Mouse (Mus musculus) lung, postnatal 4 days (tissue): Measurements from ENCODE around the gene Carnmt1.

Experiments used
- DNase-seq, 2 experiments: peaks; one replicate each; pipeline ENCODE4 v3.0.0; 2021

The Carnmt1 gene

DNA sequence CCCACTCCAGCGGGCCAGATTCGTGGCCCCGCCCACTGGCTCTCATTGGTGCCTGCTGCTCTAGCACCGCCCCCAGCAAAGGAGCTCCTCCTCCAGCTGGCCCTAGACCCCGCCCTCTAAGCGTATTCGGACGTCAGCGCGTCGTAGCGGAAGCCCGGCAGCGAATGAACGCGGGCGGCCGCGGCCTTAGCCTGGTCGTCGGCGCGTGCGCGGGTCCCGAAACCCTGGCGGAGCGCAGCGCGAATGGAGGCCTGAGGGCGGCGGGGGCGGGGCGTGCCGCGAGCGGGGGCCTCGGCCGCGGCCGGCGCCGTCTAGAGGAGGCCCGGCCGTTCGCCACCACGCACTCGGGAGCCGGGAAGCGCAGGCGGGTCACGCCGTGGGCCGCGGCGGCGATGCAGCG is at the start of gene Carnmt1:
Gene Carnmt1, plus strand, starts transcription at position 157 of the 400 bp plus-strand sequence.
- peak; percentile 99 for DNase-seq

DNA sequence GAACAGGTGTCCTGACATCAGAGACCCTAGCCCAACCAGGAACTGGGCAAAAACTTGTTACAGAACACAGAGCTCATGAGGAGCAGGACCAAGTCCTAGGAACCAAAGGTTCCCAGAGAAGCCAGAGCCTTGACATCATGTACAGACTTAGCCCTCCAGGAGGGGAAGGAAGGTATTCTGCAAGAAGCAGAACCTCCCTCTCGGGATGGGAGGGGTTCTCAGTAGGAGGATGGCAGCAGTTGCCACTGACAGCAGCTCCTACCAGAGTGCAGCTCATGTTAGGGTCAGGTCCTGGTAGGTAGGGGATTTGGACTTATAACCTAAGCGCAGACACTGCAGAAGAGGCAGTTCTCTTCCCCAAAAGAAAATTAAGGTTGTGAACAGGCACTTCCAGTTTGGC is 46.7 kb upstream of the Carnmt1 start:
- no peak for DNase-seq

DNA sequence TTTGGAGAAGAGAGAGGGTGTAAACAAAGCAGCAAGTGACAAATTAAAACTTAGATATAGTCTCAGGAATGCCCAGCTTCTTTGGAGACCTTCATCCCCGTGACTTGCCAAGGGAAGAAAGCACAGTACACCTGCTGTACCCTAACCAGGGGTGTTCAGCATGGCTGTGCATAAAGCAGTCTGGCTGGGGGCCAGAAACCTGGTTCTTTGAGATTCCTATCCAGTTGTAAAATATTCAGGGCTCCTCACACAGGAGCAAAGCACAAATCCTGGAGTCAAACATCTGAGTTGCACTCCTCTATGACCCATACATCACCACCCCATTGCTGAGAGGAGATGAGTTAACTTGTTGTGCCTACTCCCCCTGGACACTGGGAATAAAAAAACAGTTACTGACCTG is 41.0 kb upstream of the Carnmt1 start:
- peak in 1 of 2 experiments; percentile 22 for DNase-seq

DNA sequence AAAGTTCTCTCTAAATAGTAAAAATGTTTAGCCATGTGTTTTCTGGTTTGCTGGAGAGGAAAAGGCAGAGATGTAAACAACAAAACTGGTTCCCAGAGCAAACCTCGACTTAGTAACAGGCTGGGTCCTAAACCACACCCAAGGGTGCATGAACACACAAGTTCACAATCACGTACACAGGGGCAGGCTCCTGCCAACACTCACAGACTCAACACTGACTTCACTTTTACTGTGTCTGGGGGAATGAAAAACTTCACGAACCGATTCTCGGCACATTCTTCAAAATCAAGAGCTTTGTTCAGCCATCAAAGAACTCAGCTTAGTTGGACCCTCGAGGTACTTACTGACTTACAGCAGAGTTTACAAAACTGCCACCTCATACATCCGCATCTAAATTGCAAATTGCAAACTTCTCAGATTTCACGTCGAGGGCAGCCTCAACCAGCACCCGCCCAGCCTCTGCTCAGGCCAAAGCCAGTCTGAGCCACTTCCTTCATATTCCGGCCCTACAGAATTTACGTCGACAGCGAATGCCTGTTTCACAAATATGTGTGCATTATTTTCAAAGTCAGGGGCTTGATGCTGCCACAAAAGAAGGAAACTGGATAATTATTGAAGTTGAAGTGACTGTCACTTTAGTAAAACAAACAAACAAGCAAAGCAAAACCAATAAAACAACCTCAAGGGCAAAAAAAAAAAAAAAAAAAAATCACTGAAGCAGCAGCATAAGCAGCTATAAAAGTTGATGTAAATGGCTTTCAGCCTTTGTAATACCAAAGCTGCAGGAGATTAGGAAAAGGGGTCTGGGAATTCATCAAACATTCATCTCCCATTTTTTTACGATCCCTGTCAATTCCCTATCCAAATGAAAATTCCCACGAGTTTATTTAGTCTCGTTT is 40.1 kb upstream of the Carnmt1 start:
- DNase-seq = peak; percentile 51 to 58

DNA sequence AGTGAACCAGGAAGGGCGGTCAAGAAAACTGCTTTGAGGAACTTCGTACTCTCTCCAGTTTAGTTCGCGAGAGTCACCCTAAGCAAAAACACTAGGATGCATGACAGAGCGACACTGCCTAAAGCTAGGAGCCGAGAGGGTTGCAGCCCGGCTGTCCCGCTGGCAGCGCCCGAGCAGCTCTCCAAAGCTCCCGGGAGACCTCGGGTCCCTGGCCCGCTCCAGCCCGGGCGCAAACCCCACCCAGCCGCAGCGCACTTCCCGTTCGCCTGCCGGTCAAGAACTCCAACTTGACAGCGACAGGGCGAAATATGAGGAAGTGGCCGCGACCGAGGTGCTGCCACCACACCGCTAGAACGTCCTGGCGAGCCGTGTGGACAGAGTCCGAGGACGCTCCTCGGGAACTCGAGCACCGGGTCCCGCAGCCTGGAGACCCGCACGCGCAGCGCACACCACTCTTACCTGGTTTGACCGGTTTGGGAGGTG is 39.4 kb upstream of the Carnmt1 start:
- DNase-seq = peak; percentile 84 to 87

DNA sequence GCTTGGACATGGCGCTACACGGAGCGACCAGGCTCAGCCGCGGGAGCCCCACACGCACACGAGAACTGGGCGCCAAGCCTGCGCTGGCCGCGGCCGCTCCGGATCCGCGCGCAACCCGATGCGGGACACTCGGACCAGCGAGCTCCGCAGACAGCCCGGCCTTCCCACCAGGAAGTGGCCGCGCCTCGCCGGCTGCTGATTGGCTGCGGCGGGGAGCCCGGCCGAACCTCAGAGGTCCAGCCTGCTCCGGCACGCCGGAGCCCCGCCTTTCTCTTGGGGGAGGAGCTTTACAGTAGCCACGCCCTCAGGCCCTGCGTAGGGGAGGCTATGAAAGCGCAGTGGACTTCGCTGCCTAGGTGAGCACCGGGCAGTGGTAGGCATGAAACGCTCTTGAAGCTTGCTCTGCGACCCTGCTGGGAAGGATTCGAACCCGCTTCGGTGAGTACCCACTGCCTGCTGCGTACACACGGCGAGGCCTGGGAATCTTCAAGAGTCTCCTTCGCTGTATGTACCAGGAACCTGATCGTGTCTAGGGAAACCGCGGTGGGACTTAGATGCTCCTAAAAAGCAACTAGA is 38.8 kb upstream of the Carnmt1 start, which contains the start of the genes Ostf1 and Nmrk1:
Gene Ostf1, minus strand, starts transcription at position 180 of the 576 bp plus-strand sequence.
Gene Nmrk1, plus strand, starts transcription at position 307 of the 576 bp plus-strand sequence.
- peak; percentile 98 to 99 for DNase-seq

DNA sequence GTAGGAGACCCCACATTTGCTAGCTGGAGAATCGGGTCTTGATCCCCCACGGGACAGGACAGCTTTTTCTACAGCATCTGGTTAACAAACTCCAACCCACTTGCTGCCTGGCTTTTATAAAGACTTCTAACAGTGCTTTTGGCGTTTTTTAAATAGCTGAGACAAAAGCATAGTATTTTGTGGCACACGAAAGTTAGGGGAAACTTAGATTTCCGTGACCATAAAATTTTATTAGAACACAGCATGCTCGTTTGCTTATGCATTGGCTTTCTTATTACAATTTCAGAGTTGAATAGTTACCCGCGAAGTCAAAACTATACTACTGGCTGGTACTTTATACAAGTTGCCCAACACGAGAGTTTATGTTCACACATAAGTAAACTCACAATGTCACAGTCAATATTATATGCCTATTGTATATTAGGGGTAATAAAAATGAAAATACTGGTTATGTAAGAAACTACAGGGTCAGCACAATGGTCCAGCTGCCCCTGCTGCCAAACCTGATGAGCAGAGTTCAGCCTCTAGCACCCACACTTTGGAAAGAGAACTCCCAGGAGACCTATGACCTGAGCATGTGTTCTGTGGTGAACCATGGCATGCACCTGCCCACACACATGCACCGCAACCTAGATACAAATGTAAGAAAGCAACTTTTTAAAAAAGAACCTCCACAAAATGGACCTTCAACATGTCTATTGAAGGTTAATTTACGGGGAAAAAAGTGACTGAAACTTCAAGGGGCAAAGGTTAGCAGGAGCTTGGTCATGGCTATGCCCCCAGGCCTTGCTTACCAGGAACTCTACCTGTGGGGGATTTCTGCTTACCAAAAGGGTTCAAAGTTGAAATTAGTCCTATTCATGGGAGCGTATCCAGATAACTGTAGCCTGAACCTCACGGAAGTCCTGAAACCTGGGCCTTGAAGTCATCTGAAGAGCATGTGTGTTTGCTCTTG is 38.1 kb upstream of the Carnmt1 start:
- no peak for DNase-seq

DNA sequence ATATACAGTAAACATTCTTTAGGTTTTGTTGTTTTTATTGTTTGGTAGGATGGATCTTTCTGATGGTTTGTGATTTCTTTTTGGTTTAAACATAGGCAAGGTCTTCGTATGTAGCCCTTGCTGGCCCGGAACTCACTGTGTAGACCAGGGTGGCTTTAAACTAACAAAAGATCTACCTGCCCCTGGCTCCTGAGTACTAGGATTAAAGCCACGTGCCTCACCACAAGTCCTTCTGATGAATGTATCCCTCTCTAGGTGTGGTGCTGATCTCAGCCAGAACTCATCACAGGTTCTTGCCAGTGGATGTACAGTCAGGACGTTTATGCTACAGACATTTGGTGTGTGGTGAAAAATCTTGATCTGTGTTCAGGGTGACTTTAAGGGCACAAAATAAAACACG is 32.6 kb upstream of the Carnmt1 start:
- DNase-seq = no peak

DNA sequence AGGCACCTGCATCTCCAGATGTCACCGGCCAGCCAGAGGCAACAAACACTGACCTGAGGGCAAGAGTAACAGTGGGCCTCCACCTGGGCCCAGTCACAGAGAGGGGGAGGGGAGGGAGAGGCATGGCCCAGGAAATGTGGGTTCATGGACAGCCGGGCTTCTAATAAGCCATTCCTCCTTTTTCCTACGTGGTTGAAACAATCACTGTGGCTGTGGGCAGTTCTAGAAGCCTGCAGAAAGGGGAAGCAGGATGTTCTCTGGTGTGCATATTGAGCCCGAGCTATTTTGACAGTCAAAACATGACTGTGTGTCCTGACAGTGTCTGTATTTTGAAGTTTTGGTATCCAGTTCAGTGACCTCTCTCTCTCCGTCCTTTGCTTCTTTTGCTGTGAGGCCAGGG is 31.6 kb upstream of the Carnmt1 start:
- no peak for DNase-seq

DNA sequence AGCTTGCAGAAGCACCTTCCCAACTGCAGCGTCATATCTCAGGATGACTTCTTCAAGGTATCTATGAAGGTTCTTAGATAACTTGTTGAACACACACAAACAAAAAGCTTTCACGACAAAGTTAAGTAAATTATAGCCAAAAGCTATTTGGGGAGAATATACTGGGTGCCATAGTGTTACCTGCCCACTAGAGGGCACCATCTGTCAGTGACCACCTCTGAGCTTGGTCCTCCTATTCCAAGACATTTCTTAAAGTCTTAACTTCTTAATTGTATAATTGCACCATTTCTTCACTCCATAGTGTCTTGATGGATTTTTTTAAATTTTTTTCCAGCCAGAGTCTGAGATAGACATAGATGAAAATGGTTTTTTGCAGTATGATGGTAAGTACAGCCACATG is 31.0 kb upstream of the Carnmt1 start:
- DNase-seq = no peak

DNA sequence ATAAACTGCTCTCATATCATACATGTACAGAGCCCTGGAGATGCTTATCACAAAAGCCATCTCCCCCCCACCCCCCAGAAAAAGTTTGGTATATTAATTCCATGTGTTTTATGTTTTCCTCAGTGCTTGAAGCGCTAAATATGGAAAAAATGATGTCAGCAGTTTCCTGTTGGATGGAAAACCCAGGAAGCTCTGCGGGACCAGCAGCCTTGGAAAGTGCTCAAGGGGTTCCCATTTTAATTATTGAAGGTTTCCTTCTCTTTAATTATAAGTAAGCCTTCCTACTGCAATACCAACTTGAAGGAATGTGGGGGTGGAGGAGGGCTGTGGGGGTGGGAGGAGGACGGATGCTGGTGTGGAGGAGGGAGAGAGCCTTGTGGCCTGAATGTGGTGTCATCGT is 29.6 kb upstream of the Carnmt1 start:
- DNase-seq = no peak

DNA sequence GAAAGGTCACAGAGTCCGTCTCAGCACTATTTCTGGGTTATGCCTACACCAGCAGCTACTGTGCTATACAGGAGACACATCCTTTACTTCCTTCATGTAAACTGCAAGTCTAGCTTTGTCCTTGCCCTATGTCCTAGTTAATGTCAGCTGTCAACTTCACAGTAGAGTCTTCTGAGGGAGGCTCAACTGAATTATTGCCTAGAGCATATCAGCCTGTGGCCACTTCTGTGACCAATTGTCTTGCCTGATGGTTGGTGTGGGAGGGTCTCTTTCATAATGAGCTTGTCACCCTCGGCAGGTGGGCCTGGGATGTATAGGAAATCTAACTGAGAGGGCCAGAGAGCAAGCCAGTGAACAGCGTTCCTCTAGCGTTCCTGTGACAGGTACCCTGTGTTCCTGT is 27.2 kb upstream of the Carnmt1 start:
- no peak for DNase-seq

DNA sequence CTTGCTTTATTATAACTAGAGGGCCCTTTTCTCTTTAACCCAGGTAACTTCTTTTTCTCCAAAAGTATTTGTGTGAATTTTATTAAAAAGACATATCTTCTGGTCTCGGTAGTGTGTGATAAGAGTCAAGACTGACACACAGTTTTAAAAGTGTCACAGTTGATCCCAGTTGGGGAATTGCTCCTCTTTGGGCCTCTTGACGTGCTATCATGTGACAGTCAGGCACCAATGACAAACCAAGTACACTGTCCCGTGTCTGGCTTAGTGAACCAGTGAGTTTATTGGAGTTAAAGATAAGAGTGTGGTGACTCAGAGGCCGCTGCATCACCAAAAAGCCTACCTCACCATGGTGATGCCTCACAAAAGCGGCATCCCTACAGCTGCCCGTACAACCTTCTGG is 26.5 kb upstream of the Carnmt1 start:
- no peak for DNase-seq

DNA sequence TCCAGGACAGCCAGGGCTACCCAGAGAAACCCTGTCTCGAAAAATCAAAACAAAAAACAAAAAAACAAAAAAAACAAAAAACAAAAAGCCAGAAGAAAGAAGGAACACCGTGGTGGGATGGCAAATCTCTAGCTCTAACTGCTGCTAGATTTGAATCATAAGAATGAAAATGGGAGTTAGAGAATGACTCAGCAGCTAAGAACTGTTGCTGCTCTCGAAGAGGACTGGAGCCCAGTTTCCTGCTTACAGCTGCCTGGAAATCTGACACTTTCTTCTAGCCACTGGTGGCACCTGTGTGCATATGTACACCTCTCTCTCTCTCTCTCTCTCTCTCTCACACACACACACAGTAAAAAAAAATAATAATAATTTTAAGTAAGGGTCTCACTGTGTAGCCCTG is 24.2 kb upstream of the Carnmt1 start:
- no peak for DNase-seq

DNA sequence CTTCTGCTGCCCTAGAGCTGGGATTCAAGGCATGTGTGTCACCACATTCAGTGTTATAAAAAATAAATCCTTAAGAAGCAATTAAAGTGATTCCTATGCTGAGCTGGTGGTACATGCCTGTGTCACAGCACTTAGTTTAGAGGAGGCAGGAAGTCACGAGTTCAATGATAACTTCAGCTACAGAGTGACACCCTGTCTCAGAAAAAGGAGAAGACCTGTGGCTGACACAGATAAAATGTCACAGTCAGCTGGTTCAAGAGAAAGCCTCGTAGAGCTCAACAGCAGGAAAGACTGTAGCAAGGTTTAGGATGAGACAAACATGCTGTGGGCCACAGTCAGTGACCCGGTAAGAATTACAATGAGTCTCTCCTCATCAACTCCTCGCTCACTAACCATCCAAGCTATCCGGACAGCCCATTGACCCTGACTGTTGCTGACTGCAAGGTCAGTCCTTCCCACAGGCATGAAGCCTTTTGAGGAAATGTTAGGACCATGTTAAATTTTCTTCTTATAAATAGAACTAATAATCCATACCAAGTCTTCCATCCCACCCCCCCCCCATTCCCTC is 23.6 kb upstream of the Carnmt1 start:
- no peak for DNase-seq

DNA sequence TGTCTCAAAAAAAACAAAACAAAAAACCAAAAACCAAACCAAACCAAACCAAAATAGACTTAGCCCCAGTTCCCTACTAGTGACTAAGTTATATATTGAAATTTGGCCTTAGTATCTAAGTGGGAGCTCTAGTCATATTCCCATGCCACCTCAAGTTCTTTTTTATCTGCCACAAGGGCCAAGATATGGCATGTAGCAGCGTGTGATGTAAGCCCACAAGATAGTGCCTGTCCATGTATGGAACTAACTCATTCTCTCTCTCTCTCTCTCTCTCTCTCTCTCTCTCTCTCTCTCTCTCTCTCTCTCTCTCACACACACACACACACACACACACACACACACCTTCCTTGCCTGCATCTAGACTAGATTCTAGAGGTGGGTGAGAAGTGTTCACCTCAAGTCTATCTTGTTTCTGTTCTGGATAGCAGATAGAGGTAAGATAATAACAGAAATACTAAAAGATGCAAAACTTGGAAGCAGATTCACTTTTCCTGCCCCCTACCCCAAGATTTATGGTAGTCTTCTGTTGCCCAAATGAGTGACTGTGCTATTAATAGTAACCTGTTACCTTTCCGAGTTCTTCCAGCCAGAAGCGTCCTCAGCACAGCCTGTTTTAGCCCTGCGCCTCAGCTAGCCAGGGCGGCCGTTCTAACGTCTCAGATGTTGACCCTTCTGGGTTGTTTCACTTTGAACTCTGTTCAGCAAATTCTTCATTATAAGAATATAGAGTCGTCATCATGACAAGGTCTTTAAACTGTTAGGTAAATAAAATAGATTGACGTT is 22.6 kb upstream of the Carnmt1 start:
- DNase-seq = no peak

DNA sequence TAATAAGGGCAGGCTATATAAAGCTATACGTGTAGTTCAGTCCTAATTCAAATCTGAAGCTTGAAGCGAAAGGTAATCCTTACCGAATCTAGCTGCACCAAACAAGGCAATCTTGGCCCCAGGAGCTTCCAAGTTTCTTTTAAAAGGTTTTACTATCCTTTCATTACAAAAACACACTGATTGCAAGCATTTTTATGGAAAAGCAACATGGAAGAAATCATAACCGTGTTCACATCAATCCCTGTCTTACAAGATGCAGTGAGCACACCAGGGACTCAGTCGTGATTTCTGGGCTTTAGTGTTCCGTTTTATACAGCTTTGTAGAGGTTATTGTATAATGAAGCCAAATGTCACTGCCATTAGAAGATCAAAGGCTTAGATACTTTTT is 22.0 kb upstream of the Carnmt1 start:
- DNase-seq = no peak

DNA sequence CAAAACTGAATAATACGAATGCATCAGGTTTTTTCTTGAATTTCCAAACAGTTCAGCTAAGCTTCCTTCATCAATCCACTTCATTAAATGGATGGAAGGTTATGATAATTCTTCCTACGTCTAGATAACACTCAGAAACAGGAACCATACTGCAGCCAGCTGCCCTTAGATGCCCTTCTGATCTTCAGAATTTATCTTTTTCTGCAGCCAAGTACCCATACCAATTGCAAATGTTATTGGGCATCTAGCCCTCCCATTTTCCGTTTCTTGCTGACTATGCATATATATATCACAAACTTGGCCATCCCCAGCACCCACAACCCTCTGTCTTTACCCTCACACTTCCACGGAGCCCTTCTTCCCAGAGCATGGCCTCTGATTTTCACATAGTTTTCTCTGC is 20.6 kb upstream of the Carnmt1 start:
- DNase-seq = no peak

DNA sequence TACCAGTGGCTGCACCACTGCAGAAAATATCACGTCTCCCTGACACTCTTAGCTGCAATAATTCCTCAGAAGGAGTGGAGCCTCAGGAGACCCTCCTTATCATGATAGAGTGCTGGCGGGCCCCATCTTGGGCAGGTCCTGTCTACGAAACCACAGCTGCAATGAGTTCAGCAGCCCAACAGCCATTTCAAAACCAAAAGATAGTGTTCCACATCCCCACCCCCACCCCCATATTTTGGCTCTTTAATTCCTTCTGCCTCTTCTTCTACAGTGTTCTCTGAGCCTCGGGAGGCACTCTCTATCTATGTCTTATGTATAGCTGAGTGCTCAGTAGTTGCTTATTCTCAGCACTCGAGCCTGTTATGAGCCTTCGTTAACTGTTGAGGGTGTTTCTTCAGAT is 20.1 kb upstream of the Carnmt1 start:
- DNase-seq = no peak

DNA sequence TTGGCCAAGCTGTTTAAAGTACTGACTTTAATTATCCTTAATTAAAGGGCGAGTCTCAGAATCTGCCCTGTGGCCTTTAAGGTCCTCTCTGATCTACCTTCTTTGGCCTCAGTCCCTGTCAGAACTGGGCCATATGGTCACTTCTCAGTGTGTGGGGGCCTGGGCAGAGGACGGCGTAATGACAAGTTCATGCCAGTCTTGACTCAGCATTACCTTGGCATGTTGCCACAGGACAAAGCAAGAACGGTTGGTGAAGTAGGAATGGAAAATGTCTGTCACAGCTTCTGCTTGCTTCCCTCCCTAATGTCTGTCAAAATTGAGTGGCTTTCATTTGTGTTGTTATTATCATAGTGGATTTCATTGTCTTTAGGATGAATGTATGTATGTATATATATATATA is 18.0 kb upstream of the Carnmt1 start:
- no peak for DNase-seq

DNA sequence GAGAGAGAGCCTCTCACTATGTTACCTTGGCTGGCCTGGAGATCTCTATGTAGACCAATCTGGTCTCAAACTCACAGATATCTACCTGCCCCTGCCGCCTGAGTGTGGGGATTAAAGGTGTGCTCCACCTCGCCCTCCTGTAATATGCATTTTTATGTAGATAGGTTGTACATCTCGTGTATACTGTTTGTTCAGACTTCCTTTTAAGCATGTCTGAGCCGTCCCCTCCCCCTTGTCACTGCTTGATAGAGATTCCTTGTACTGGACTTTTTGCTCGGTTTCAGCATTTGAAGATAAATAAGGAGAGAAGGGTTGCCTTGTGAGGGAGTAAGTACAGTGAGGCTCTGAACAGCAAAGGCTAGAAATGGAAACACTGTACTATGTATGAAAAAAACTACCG is 17.5 kb upstream of the Carnmt1 start:
- DNase-seq = no peak

DNA sequence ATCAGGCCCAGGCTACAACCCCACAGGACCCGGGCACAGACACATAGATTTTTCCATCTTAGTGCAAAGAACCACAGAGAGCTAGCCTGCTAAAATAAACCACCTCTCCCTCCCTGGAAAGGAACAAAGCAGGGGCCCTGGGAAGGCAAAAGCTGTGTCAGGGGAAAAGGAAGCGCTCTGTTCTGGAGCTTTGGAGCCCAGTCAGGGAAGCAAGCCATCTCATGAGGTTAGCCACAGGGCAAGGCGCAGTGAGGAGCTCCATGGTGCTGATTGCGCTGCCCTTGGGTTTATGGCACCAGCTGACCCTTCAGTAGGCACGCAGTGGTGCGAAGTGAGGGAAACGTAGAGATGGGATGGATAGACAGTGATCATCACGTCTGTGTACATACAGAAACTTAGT is 16.2 kb upstream of the Carnmt1 start:
- no peak for DNase-seq
